Mouse (Mus musculus) layer of hippocampus, postnatal 10 days (tissue): ENCODE measurements around the gene Whamm. TPM values are rescaled to one million over a fixed set of nuclear protein-coding genes. Genes with fewer than 3 reads are reported as not detected.

Experiments used
- DNase-seq, 2 experiments: peaks; one replicate each; pipeline ENCODE4 v3.0.0; 2021; ENCODE audit warnings: low spot score in 2 of 2
- total RNA-seq, 2 experiments: library from RNA; stranded (reverse); gene quantifications; 2 replicates each; pipeline ENCODE4 v1.2.3; 2021

Whamm gene
- total RNA-seq, 2 experiments from 2014 or later, result 15.3 to 19.9 TPM

GRCm38 (mm10) chr7:81561211-81561610, 9.9 kb upstream of the Whamm start:
- no peak for DNase-seq

GRCm38 (mm10) chr7:81563506-81564015, 7.5 kb upstream of the Whamm start:
- no peak for DNase-seq

GRCm38 (mm10) chr7:81564766-81565165, 6.3 kb upstream of the Whamm start:
- DNase-seq, result no peak

- peak in 1 of 2 experiments; percentile 32 for DNase-seq
These were observed 5.5 kb upstream of the Whamm start for GRCm38 (mm10) chr7:81565381-81566055.

GRCm38 (mm10) chr7:81566332-81566731, 4.7 kb upstream of the Whamm start:
- no peak for DNase-seq

GRCm38 (mm10) chr7:81566892-81567291, 4.2 kb upstream of the Whamm start, which contains the start of gene Fsd2:
Fsd2 (minus strand) TSS chr7:81566944.
- no peak for DNase-seq

- no peak for DNase-seq
These were observed 3.7 kb upstream of the Whamm start for GRCm38 (mm10) chr7:81567396-81567795.

GRCm38 (mm10) chr7:81569851-81570250, 1.2 kb upstream of the Whamm start:
- no peak for DNase-seq

GRCm38 (mm10) chr7:81570271-81570670, 795 bp upstream of the Whamm start:
- DNase-seq, result no peak

GRCm38 (mm10) chr7:81570752-81571107, 336 bp upstream of the Whamm start:
- DNase-seq, result no peak

- DNase-seq, result no peak
These were observed 925 bp downstream of the Whamm start for GRCm38 (mm10) chr7:81571941-81572441.

- no peak for DNase-seq
These were observed 1.7 kb downstream of the Whamm start for GRCm38 (mm10) chr7:81572610-81573268.

GRCm38 (mm10) chr7:81573397-81573796, 2.3 kb downstream of the Whamm start:
- DNase-seq, result no peak

GRCm38 (mm10) chr7:81573821-81574220, 2.8 kb downstream of the Whamm start:
- DNase-seq, result no peak

GRCm38 (mm10) chr7:81575606-81576005, 4.5 kb downstream of the Whamm start:
- DNase-seq, result no peak

- no peak for DNase-seq
These were observed 6.8 kb downstream of the Whamm start for GRCm38 (mm10) chr7:81577872-81578271.

- DNase-seq, result no peak
These were observed 7.3 kb downstream of the Whamm start for GRCm38 (mm10) chr7:81578413-81578812.

- no peak for DNase-seq
These were observed 8.2 kb downstream of the Whamm start for GRCm38 (mm10) chr7:81579312-81579711.

- DNase-seq, result no peak
These were observed 12.4 kb downstream of the Whamm start for GRCm38 (mm10) chr7:81583512-81583911.

GRCm38 (mm10) chr7:81585326-81585725, 14.3 kb downstream of the Whamm start:
- DNase-seq, result no peak

- no peak for DNase-seq
These were observed 16.2 kb downstream of the Whamm start for GRCm38 (mm10) chr7:81587238-81587637.

GRCm38 (mm10) chr7:81592686-81593085, 21.6 kb downstream of the Whamm start:
- no peak for DNase-seq

- DNase-seq, result no peak
These were observed 22.3 kb downstream of the Whamm start for GRCm38 (mm10) chr7:81593387-81593786.
